Mouse (Mus musculus) brain, embryonic 14.5 days (tissue): ENCODE data around the gene Npas3. TPM values are rescaled to one million over a fixed set of nuclear protein-coding genes. Genes with fewer than 3 reads are reported as not detected.

ENCODE experiments used
- DNase-seq: peaks from one replicate; pipeline ENCODE4 v3.0.0-alpha.2; 2011; ENCODE audit warnings: low read depth
- CTCF ChIP-seq: fragments of 200-500 bp; IDR thresholded peaks from 2 replicates; pipeline ENCODE4 v1.5.1; 2012; ENCODE audit warnings: inconsistent platforms, mild to moderate bottlenecking, moderate library complexity, borderline replicate concordance; ENCODE audit not compliant: insufficient read depth, insufficient read length; ENCODE audit errors: extremely low read depth
- POLR2A ChIP-seq: fragments of 200-500 bp; IDR thresholded peaks from 2 replicates; pipeline ENCODE4 v1.6.1; 2012; ENCODE audit warnings: mild to moderate bottlenecking, inconsistent platforms, borderline replicate concordance; ENCODE audit not compliant: poor library complexity, insufficient read depth, insufficient read length, severe bottlenecking; ENCODE audit errors: extremely low read depth
- polyA plus RNA-seq: library from polyadenylated mRNA; depleted of rRNA; stranded (reverse); fragments of >200 nt; gene quantifications from 2 replicates; pipeline ENCODE4 v1.2.3, GENCODE M21; 2012

Npas3 gene
- polyA plus RNA-seq, 1 experiment = 34.2 TPM

DNA sequence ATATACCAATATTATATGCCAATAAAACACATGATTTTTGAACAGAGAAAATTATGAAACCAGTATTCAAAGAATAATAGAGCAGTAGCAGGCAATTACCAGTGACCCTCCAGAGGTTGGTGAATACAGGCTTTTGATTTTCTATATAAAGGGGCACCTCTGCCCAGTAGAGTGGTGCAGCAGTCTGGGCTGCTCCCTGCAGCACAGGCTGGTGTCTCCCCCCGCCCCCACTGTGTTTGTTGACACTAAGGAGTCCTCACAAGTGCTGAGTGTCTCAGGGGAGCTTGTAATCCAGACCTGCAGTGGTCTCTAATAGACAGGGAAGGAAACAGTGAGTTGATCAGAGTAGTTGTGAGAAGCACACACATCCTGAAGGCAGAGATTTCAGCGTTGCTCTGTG lies 68.2 kb downstream of the Npas3 start:
- no peak for DNase-seq
- TF ChIP-seq POLR2A = no peak

- DNase-seq = no peak
- TF ChIP-seq CTCF (no peak), POLR2A (no peak)
These were observed 69.3 kb downstream of the Npas3 start for GRCm38 (mm10) chr12:53317801-53318200.

DNA sequence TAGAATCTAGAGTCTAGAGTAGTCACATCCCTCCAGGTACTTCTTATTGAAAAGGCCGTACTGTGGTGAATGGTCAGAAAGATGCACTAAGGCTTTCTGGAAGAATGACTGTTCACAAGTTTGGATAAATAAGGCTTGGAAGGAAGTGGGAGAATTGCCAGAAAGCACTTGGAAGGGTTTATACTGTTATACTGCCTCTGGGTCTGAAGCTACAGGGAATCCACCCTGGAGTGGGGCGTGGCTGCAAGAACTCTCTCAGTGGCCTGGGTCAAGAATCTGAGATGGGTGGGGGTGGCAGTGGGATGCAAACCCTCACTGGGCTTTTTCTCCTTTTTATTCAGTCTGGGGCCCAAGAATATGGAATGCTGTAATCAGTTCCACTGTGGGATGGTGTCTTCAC lies 72.0 kb downstream of the Npas3 start:
- TF ChIP-seq CTCF (no peak), POLR2A (no peak)
- peak; percentile 68 for DNase-seq

DNA sequence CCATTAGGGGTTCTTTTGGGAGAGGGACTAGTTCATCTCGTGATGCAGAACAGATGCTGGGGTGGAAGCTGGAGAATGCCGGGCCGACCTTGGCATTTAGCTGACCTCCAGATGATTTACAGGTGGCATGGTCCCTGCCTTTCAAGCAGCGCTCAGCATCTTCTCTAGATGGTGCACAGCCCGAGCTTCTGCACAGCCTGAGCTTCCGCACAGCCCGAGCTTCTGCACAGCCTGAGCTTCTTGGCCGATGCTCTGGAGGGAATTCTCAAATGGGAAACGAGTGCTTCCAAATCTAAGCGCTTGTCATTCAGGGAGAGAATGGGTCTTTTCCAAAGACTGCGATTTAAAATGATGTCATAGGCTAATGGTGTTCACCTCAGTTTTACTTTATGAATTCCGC lies 72.5 kb downstream of the Npas3 start:
- TF ChIP-seq POLR2A (no peak), CTCF (no peak)
- peak; percentile 55 for DNase-seq

DNA sequence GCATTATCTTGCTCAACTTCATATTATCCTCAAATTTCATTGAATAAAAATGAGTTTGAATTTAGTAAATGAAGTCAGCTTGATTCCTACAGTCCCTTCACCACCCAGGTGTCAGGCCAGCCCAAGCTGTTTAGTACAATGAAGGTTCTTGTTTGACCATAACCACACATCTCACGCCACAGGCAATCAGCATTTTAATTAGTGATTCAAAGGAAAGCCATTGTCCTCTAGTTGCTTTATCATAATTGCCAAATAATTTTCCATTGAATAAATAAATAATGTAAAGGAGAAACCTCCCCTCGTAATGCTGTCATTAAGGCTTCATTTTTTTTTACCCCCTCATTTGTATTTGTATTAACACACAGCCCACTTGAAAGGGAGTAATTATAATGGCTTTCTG lies 73.5 kb downstream of the Npas3 start:
- TF ChIP-seq CTCF (no peak), POLR2A (no peak)
- peak; percentile 68 for DNase-seq

DNA sequence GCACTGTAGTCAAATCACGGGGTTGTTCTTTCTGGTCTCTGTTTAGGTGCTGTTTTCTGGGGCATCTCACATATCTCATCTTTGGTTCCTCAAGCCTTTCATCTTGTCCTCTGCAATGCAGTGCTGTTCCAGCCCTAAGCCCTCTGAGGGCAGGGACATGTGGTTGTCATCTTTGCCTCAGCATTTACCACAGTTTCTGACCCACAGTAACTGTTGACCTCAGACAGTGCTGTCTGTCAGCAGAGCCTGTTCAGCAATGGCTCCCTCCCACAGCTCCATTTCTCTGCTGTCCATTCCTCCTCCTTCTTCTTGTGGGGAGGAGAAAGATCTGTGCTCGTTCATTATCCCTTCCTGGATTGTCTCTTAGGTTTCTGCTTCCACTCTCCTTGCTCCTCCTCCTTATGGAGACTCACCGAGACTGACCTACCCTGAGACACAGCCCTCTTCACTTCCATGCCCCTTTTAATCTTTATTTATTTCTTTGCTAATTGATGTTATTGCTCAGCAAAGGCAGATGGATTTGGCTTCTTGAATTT lies 79.2 kb downstream of the Npas3 start:
- TF ChIP-seq POLR2A = no peak
- no peak for DNase-seq

DNA sequence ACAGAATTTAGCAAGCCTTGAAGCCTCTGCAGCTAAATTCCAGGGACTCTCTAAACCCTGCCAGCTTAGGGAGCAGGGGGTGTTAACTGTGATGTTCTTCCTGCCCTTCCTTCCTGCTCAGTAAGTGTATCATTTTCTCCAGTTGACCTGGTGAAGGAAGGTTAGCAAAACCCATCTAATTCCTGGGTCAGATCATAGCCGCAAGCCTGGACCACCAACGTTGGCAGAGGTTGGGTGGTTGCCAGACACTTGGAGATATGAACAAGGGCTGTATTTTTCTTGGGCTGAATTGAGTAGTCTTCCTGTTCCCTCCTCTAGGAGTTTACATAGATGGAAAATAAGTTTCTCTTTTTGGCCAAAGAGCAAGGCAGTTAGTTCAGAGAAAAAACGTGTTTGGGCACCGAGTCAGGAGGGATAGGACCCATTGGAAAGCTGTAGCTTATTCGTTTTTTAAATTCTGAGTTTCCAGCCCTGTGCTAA lies 79.8 kb downstream of the Npas3 start:
- peak; percentile 72 for DNase-seq

DNA sequence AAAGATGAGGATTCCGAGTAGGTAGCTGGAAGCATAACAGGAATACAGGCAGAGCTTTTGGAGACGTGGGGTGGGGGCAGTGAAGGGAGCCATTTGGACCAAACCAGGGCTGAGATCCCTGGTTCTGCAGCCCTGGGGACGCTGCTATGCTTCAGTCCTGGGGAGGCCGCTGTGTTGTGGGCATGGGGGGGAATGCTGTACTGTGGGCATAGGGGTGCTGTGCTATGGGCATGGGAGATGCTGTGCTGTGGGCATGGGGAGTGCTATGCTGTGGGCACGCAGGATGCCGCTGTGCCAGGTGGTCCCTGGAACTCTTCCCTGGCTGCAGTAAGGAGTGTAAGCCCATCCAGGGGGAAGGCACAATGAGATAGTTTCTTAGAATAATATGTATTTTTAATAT lies 81.7 kb downstream of the Npas3 start:
- TF ChIP-seq POLR2A = no peak
- no peak for TF ChIP-seq CTCF

More for the DNA sequence above, 79.8 kb downstream of the Npas3 start:
- TF ChIP-seq CTCF = no peak
- TF ChIP-seq POLR2A = no peak

DNA sequence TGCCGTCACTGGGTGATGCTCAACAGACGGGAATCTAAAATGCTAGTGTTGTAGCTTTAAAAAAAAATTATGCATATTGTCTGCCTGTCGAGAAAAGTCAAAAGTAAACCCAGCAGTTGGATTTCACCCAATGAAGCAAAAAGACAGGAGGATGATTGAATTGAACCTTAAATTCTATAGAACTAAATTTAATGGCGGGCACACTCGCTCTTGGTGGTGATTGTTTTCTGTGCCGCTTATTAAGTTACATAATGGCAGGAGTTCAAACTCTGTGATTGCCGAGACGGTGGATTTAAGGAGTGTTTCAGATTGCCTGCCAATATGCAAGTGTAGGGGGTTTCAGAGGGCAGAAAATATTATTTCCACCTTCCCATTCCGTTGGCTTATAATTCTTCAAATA lies 82.9 kb downstream of the Npas3 start:
- no peak for TF ChIP-seq POLR2A
- no peak for TF ChIP-seq CTCF
- peak; percentile 76 for DNase-seq

More for the DNA sequence above, 81.7 kb downstream of the Npas3 start:
- no peak for DNase-seq

DNA sequence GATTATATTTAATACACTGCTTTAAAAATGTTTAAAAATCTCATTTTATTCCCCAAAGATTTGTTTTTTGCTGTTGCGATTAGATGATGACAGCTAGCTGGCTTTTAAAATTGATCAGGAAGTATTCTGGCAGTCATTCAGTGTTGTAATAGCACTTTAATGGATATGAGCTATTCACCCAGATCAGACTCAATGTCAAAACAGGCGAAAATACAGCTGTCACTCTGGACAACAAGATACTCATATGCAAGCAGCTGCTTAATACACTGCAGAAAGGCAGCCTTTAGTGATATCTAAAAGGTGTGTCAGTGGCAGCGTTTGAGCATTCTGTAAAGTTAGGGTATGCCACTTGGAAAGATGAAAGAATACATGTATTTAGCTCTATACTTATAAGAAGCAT lies 83.3 kb downstream of the Npas3 start:
- no peak for TF ChIP-seq CTCF
- DNase-seq = peak; percentile 76

- no peak for TF ChIP-seq CTCF
These were observed 84.8 kb downstream of the Npas3 start for GRCm38 (mm10) chr12:53333251-53333650.

GRCm38 (mm10) chr12:53338349-53338948 lies 90.0 kb downstream of the Npas3 start:
- TF ChIP-seq CTCF = no peak
- no peak for TF ChIP-seq POLR2A
- peak; percentile 71 for DNase-seq

More at GRCm38 (mm10) chr12:53333251-53333650, 84.8 kb downstream of the Npas3 start:
- DNase-seq = no peak
